Mouse (Mus musculus) heart, postnatal 0 days (tissue): Measurements from ENCODE around the gene Ptprh.

Experiments used
- CTCF ChIP-seq: IDR thresholded peaks from 2 replicates; pipeline ENCODE4 v1.5.1; 2016; ENCODE audit warnings: antibody characterized with exemption, control low read depth, low read depth
- EP300 ChIP-seq: IDR thresholded peaks from 2 replicates; pipeline ENCODE4 v1.6.1; 2016; ENCODE audit warnings: antibody characterized with exemption, low read depth

DNA sequence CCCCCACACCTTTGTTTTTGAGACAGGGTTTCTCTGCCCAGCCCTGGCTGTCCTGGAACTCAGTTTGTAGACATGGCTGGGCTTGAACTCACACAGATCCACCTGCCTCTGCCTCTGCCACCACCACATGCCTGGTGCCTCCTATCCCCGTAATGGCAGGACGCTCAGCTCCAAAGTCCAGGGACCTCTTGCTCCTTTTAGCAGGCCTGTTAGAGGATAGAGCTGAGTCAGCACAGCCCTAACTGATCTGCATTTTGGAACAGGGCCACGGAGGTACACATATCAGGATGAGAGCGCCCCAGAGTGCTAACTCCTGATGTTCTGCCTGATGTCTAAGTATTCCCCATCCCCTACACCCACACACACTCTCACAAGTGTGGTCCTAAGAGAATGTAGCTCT lies 27.2 kb upstream of the Ptprh start, which contains the start of gene Tmem86b:
- no peak for TF ChIP-seq EP300
- no peak for TF ChIP-seq CTCF
